Mouse (Mus musculus): ENCODE measurements around the gene Pdap1.

DNA sequence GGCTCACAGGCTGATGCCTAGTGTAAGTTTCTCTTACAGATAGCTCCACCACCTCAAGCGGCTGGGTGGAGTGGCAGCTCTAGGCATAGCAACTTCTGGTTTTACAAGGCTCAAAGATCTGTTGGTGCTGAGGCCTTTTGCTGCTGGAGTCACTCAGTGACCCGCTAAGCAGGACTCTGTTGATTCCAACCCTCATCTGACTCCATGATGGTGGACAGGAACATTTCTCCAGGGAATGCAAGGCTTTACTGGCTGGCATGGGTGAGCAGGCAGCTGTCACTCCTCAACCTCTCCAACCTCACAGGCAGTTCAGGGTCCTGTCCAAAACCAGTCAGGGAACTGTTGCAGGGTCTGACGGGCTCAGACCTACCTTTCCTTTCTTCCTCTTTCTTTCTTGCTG lies 9.0 kb downstream of the Pdap1 start:
- TF ChIP-seq CTCF (IDR thresholded peaks at IDR 0.05; ENCODE audit: low read depth, low read length) = no peak
- TF ChIP-seq POLR2A (IDR thresholded peaks at IDR 0.05; ENCODE audit: extremely low read depth, insufficient read depth, low read length) = no peak
